Mouse (Mus musculus): ENCODE measurements around the gene Odf3l2. TPM values are rescaled to one million over a fixed set of nuclear protein-coding genes. Genes with fewer than 3 reads are reported as not detected.

The Odf3l2 gene
- polyA plus RNA-seq, 1 experiment = not detected

GRCm38 (mm10) chr10:79681591-79682245 lies 36.2 kb upstream of the Odf3l2 start, which contains the start of gene Cdc34:
Cdc34 (plus strand) TSS chr10:79682195.
- under 1% methylated on average over 82 of the region's 84 CpGs for WGBS
- Histone ChIP-seq H3K4me3 (ENCODE audit: low read depth, low read length) (peak within 1 kb of the TSS; percentile 99), H3K27me3 (ENCODE audit: control insufficient read depth, insufficient read depth, low read length) (no peaks in the 10 kb centered on the region), H3K4me1 (ENCODE audit: control insufficient read depth, insufficient read depth, insufficient read length, low read length) (peaks cover 21% of the 10 kb centered on the region), H3K36me3 (ENCODE audit: control insufficient read depth, insufficient read depth, low read length) (peaks cover 16% of the 10 kb centered on the region), H3K27ac (ENCODE audit: insufficient read depth, low read depth, low read length) (peak within 1 kb of the TSS; percentile 71)
- TF ChIP-seq POLR2A (IDR thresholded peaks at IDR 0.05; ENCODE audit: low read depth, low read length) (peak; percentile 95), CTCF (IDR thresholded peaks at IDR 0.05; ENCODE audit: extremely low read depth, insufficient read length, insufficient replicate concordance, low read depth, low read length) (0 out of 2 replicates have a peak, but pooled peaks have one; percentile 8)

GRCm38 (mm10) chr10:79680606-79681495 lies 35.3 kb upstream of the Odf3l2 start:
- H3K4me3 ChIP-seq (ENCODE audit: low read depth, low read length) = peak overlapping the region; percentile 62
- H3K36me3 ChIP-seq (ENCODE audit: control insufficient read depth, insufficient read depth, low read length) = peaks cover 12% of the 10 kb centered on the region
- peak overlapping the region; percentile 71 for H3K27ac ChIP-seq (ENCODE audit: insufficient read depth, low read depth, low read length)
- no peaks in the 10 kb centered on the region for H3K27me3 ChIP-seq (ENCODE audit: control insufficient read depth, insufficient read depth, low read length)
- 10% methylated on average over 11 of the region's 11 CpGs for WGBS
- no peak for TF ChIP-seq CTCF (IDR thresholded peaks at IDR 0.05; ENCODE audit: extremely low read depth, insufficient read length, insufficient replicate concordance, low read depth, low read length)
- TF ChIP-seq POLR2A (IDR thresholded peaks at IDR 0.05; ENCODE audit: low read depth, low read length) = no peak
- H3K4me1 ChIP-seq (ENCODE audit: control insufficient read depth, insufficient read depth, insufficient read length, low read length) = peaks cover 21% of the 10 kb centered on the region

GRCm38 (mm10) chr10:79675346-79676035 lies 30.0 kb upstream of the Odf3l2 start:
- peaks cover 3% of the 10 kb centered on the region for H3K4me1 ChIP-seq (ENCODE audit: control insufficient read depth, insufficient read depth, insufficient read length, low read length)
- TF ChIP-seq CTCF (IDR thresholded peaks at IDR 0.05; ENCODE audit: extremely low read depth, insufficient read length, insufficient replicate concordance, low read depth, low read length) (no peak), POLR2A (IDR thresholded peaks at IDR 0.05; ENCODE audit: low read depth, low read length) (no peak)
- no peak overlapping the region for H3K27ac ChIP-seq (ENCODE audit: insufficient read depth, low read depth, low read length)
- peaks cover 2% of the 10 kb centered on the region; the same call in 1 of the 2 replicates for H3K36me3 ChIP-seq (ENCODE audit: control insufficient read depth, insufficient read depth, low read length)
- 83% methylated on average over 44 of the region's 44 CpGs for WGBS
- H3K27me3 ChIP-seq (ENCODE audit: control insufficient read depth, insufficient read depth, low read length) = no peaks in the 10 kb centered on the region
- no peak overlapping the region for H3K4me3 ChIP-seq (ENCODE audit: low read depth, low read length)

GRCm38 (mm10) chr10:79673054-79673453 lies 27.5 kb upstream of the Odf3l2 start:
- peaks cover 8% of the 10 kb centered on the region for H3K4me1 ChIP-seq (ENCODE audit: control insufficient read depth, insufficient read depth, insufficient read length, low read length)
- no peaks in the 10 kb centered on the region for H3K27me3 ChIP-seq (ENCODE audit: control insufficient read depth, insufficient read depth, low read length)
- peaks cover 2% of the 10 kb centered on the region; the same call in 1 of the 2 replicates for H3K36me3 ChIP-seq (ENCODE audit: control insufficient read depth, insufficient read depth, low read length)
- TF ChIP-seq CTCF (IDR thresholded peaks at IDR 0.05; ENCODE audit: extremely low read depth, insufficient read length, insufficient replicate concordance, low read depth, low read length) (no peak), POLR2A (IDR thresholded peaks at IDR 0.05; ENCODE audit: low read depth, low read length) (no peak)
- 95% methylated on average over 3 of the region's 3 CpGs for WGBS
- no peak overlapping the region for H3K4me3 ChIP-seq (ENCODE audit: low read depth, low read length)
- H3K27ac ChIP-seq (ENCODE audit: insufficient read depth, low read depth, low read length) = no peak overlapping the region

GRCm38 (mm10) chr10:79672088-79672455 lies 26.5 kb upstream of the Odf3l2 start:
- Histone ChIP-seq H3K27me3 (ENCODE audit: control insufficient read depth, insufficient read depth, low read length) (no peaks in the 10 kb centered on the region), H3K27ac (ENCODE audit: insufficient read depth, low read depth, low read length) (no peak overlapping the region), H3K36me3 (ENCODE audit: control insufficient read depth, insufficient read depth, low read length) (peaks cover 2% of the 10 kb centered on the region; the same call in 1 of the 2 replicates), H3K4me3 (ENCODE audit: low read depth, low read length) (no peak overlapping the region), H3K4me1 (ENCODE audit: control insufficient read depth, insufficient read depth, insufficient read length, low read length) (peaks cover 8% of the 10 kb centered on the region)
- TF ChIP-seq CTCF (IDR thresholded peaks at IDR 0.05; ENCODE audit: extremely low read depth, insufficient read length, insufficient replicate concordance, low read depth, low read length) (no peak), POLR2A (IDR thresholded peaks at IDR 0.05; ENCODE audit: low read depth, low read length) (no peak)
- WGBS = 54% methylated on average over 3 of the region's 3 CpGs

- H3K4me1 ChIP-seq (ENCODE audit: control insufficient read depth, insufficient read depth, insufficient read length, low read length) = peaks cover 8% of the 10 kb centered on the region
- H3K4me3 ChIP-seq (ENCODE audit: low read depth, low read length) = no peak overlapping the region
- no peak overlapping the region for H3K27ac ChIP-seq (ENCODE audit: insufficient read depth, low read depth, low read length)
- H3K27me3 ChIP-seq (ENCODE audit: control insufficient read depth, insufficient read depth, low read length) = no peaks in the 10 kb centered on the region
- H3K36me3 ChIP-seq (ENCODE audit: control insufficient read depth, insufficient read depth, low read length) = peaks cover 2% of the 10 kb centered on the region; the same call in 1 of the 2 replicates
- no peak for TF ChIP-seq POLR2A (IDR thresholded peaks at IDR 0.05; ENCODE audit: low read depth, low read length)
- TF ChIP-seq CTCF (IDR thresholded peaks at IDR 0.05; ENCODE audit: extremely low read depth, insufficient read length, insufficient replicate concordance, low read depth, low read length) = no peak
- WGBS = 81% methylated on average over 6 of the region's 6 CpGs
These were observed 26.0 kb upstream of the Odf3l2 start for GRCm38 (mm10) chr10:79671396-79672087.
